Mouse (Mus musculus) hematopoietic stem cell, adult 5-6 weeks (primary cell): ENCODE results near the gene Adam4. TPM values are rescaled to one million over a fixed set of nuclear protein-coding genes. Genes with fewer than 3 reads are reported as not detected.
"Not testable (repeated sequence)": the region's sequence is repeated elsewhere in the genome, so short reads cannot be mapped to it uniquely, and the experiment has no call there.

Source experiments
- ATAC-seq, 2 experiments: fragments of 125-278 bp in 1 of 2; replicated peaks in 1 of 2; 2 replicates each; pipeline ENCODE4 v1.8.0; 2016 to 2017; ENCODE audit warnings: inconsistent platforms in 2 of 2, mild to moderate bottlenecking in 2 of 2, moderate number of reproducible peaks in 2 of 2, low read depth in 1 of 2, moderate TSS enrichment in 1 of 2; ENCODE audit not compliant: low FRiP score in 2 of 2, poor library complexity in 2 of 2, severe bottlenecking in 2 of 2, insufficient read depth in 1 of 2, low TSS enrichment in 1 of 2
- total RNA-seq: library from RNA; stranded (forward); fragments of 172-1452, 232-1000 nt; gene quantifications from 2 replicates; pipeline ENCODE4 v1.2.3, GENCODE M21; 2017

Adam4 gene
- total RNA-seq: 0.38 and 1.3 TPM in 2 replicates

DNA sequence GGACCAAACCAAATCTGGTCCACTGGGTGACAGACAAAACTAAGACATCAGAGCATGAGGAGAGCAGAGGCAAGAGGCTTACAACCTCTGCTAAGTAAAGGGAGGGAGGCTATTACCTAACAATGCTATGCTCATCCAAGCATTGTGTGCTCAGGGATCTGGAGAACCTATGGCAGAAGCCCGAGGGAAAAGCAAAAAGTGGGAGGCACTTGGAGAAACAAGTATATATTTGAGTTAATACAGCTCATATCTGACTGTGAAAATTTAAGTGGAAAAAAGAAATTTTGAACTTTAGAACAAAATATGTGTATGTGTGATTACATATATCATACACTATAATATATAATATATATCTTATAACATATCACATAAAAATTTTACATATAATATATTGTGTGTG lies at the start of gene Adam4:
Gene Adam4 (minus strand): TSS at position 101 of the 400 bp plus-strand sequence.
- no peak for ATAC-seq

DNA sequence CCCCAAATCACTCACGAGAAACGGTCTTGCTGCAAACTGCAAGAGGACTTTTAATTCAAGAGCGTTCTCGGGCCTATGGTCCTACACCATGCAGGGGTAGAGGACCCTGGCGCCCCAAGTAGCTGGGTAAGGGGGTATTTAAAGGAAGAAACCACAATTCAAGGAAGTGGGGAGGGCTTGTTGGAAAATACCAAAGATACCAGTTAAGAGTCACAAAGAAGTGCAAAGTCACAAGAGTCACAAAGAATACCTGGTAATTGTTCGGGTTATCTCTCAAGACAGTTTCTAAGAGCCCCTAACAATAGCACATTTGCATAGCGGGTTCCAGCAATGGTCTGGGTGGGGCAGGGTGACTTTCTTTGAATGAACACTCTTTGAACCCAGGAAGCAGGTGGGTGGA lies 37.3 kb upstream of the Adam4 start:
- ATAC-seq: not testable (repeated sequence)

DNA sequence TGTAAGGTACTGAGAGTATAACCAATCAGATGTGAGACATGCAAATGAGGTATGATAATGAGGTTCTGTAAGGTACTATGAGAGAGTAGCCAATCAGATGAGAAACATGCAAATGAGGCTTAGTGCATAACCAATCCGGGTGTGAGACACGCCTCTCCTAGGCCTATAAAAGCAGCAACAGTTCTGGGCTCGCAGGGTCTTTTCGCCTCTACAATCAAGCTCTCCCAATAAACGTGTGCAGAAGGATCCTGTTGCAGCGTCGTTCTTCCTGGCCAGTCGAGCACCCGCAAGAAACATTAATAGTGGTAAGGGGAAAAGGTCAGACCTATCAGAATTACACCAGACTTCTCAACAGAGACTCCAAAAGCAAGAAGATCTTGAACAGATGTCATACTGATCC lies 17.2 kb upstream of the Adam4 start:
- ATAC-seq: not testable (repeated sequence)

DNA sequence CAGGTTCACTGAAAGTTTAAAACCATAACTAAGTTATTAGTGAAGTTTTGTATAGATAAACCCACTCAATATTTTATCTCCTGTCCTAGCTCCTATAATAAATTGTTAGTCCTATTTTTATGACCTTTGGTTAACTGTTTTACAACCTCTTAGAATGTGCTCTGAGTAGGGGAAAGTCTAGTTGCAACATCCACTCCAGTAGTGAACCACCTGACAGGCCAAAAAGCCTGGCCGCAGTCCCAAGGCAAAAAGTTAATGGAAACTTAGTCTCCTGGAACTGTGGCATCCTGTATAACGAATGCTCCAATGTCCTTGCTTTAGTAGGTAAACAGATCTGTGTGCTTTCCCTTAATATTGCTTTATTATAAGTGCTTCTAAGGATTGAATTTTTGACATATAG lies 13.0 kb upstream of the Adam4 start:
- not testable (repeated sequence) for ATAC-seq

DNA sequence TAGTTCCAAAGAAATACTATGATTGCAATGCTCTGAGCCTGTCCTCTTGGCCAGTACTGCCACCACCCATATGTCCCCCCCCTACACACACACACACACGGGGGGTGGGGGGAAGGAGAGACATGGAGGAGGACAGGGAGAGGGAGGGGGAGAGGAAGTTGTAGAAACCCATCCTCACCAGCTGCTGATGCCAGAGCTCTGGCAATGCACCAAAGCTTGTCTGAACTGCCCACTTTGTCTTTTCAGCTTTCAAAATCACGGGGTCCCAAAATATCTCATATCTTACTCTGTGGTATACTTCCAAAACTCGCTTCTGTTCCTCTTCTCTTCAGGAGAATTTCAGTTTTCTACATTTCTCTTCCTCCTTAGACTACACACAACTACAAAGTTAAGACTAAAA lies 8.5 kb downstream of the Adam4 start:
- ATAC-seq: no peak

DNA sequence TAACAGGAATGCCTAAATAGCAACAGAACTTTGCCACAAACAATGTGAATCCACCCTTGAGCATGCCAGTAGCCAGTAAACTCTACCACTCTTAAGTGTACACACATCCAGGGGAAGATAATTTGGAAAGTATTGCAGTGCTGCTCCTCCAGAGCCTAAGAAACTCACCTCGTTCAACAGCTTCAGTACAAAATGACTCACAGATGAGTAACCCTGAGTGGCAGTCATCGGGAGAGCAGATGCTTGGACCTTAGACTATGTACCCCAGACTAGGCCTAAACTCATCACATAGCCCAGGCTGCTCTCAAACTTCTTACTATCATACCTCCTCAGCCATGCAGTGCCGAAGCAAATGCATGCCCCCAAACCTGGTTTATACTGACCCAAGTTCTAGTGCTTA lies 12.8 kb downstream of the Adam4 start:
- no peak for ATAC-seq

DNA sequence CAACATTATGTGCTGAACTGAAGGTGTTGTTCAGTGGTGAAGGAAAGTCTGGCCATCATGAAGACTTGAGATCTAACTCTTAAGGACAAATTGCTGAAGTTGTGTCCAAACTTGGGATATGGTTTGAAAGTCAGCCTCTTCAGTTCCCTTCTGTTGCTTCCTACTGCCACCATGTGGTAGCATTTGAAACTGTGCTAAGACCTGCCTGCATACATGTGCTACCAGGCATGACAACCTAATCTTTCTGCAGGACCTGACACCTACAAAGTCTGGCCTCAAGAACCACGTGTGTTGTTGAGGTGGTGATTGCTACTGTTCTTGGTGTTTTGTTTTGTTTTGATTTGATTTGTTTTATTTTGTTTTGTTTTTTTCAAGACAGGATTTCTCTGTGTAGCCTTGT lies 19.6 kb downstream of the Adam4 start:
- peak in 1 of 2 experiments; percentile 69; a peak in 1 of 4 replicates for ATAC-seq

DNA sequence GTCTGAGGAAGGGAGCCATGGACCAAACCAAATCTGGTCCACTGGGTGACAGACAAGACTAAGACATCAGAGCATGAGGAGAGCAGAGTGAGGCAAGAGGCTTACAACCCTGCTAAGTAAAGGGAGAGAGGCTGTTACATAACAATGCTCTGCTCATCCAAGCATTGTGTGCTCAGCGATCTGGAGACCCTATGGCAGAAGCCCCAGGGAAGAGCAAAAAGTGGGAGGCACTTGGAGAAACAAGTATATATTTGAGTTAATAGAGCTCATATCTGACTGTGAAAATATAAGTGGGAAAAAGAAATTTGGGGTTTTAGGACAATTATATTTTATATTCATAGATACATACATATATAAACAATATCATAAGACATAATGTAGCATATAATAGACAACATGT lies 42.4 kb downstream of the Adam4 start, which contains the start of gene Gm4787:
Gene Gm4787 (minus strand): TSS at position 101 of the 400 bp plus-strand sequence.
- not testable (repeated sequence) for ATAC-seq

Other genes starting within 250 kb of the Adam4 start
- not detected in 2 replicates for gene Slc8a3, start 88.8 kb downstream of the Adam4 start, total RNA-seq
- 1.2 and 1.5 TPM in 2 replicates for gene Gm4787, start 42.5 kb downstream of the Adam4 start, total RNA-seq
- 102 and 135 TPM in 2 replicates for gene Cox16, start 63.2 kb upstream of the Adam4 start, total RNA-seq
- gene Gm20498, start 111.0 kb upstream of the Adam4 start, total RNA-seq: 38.6 and 96.7 TPM in 2 replicates
- 57.7 and 61.4 TPM in 2 replicates for gene Synj2bp, start 111.0 kb upstream of the Adam4 start, total RNA-seq
- gene Adam21, start 146.5 kb upstream of the Adam4 start, total RNA-seq: 0.40 TPM in 1 of 2 replicates, not detected in the other
- 67.0 and 74.7 TPM in 2 replicates for gene Med6, start 173.1 kb upstream of the Adam4 start, total RNA-seq
- 0.19 TPM in 1 of 2 replicates, not detected in the other for gene Ttc9, start 209.3 kb upstream of the Adam4 start, total RNA-seq